Mouse (Mus musculus) c-Kit-positive CD71-negative TER-119-negative erythroid progenitor cells, embryonic 14.5 days (primary cell): Measurements from ENCODE around the gene Plk2.

ENCODE experiments used
- DNase-seq: peaks from one replicate; pipeline ENCODE4 v3.0.0-alpha.2; 2013; ENCODE audit warnings: low read depth

Plk2 gene

DNA sequence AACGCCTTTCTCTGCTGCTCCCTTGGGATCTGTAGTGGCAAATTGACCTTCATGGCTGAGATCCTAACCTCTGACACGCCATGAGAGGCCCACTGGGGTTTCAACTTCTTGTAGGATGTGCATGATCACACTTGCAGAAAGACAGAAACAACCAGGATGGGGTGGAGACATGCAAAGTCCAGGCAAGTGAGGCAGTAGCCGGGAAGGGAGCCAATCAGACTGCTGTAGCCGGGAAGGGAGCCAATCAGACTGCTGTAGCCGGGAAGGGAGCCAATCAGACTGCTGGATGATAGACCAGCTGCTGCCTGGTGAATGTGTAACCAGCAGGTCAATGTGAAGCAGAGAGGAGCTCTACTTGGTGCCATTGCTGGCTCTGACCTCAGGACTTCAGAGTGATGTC, 11.3 kb downstream of the Plk2 start:
- DNase-seq = no peak

DNA sequence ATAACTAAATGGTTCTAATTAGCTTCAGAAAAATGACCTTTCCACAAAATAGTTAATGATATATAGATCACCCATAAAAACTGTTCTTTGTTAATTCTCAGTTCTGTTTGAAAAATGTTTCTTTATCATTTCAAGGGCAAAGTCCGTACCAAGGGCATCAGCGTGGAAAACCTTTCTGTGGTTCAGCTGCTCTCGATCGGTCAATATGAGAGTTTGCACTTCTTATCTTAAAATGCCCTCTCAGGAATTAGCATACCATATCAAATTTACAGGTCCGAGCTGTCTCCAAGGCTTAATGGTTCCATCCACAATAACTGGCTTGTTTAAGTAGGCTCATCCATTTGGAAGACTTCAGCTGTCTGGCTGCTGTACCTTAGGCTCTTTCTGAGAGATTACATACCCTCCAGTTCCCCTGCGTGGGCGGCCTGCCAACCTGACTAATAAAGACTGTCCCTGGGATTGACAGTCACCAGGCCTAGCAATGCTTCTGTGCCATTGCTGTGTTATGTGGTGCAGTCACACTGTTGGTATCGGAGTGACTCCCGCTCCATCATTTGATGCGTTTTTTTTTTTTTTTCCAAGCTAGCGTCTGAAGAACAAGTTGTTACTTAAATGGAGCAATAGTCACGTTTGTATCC, 17.8 kb downstream of the Plk2 start:
- no peak for DNase-seq

DNA sequence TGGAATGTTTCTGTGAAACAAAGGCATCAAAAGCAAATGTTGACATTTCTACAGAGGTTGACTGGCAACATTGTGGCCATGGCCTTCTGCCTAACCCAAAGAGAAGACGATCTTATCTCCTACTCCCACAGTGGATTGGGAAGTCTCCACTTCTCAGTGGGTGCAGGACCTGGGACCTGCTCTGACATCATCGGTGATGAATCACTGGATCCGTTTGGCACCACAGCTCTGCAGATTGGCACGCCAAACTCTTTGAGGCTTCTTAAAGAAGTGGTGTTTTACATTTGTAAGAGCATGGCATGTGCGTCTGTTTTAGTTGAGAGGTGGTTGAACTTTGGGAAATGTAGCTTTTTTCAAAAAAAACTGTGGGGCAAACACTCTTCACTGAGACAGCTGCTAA, 23.8 kb downstream of the Plk2 start:
- DNase-seq = no peak

DNA sequence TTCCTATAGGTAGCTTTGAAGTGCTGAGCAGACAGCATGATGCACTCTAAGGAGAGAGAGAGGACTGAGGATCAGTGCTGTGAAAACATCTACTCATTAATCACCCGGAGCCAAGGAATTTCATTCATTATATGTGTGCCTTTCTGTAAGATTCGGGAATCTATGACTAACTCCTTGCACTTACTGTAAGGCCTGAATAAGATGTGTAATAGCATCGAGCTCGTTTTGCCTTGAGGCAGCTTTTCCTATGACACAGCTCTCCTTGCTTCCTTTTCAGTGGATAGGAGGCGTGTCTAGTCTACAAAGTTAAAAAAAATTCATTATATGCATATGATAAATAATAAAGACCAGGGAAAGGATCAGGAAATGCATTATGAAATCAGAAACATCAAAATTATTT, 24.8 kb downstream of the Plk2 start:
- DNase-seq = no peak

DNA sequence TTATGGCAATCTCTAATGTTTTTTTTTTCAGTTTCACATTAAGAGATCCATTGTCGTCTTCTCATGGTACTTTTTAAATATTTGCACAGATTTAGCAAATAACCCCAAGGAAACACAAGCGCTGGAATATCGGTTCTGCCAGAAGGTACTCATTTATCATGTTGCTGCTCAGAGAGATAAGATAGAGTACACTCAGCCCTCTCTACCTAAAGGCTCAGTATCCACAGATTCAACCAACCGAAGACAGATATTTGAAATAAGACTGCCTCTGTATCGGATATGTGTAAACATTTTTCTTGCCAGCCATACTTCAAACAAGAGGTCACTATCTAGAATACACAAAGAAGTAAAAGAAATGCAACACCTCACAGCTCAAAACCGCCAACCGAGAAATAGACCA, 27.6 kb downstream of the Plk2 start:
- no peak for DNase-seq

DNA sequence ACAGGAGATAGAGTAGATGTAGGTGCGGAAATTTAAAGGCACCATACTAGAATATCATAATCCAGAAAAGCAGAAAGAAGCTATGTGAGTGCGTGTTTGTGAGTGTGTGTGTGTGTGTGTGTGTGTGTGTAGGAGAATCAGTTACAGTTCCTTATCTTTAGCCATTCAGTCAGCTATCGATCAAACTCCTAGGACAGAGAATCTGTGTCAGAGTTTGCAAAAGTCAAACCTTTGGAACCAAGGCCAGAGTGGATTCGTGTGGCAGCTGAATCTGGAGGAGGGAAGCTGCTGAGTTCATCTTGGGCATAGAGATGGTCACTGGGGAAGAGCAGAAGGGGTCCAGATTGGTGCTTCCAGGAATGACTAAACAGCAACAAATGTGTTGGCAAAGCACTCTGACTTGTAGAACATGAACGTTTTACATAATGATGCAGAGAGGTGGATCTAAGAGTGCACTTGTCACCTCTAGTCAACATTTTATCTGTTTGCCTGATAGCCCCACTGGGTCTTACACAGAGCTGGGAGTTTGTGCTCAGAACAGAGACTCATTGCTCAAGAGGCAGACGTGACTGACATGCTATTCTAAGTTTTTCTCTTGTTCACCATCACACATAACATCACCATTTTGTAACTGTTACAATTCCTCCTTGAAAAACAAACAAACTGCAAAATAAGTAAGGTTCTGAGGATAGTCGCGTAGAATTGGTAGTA, 30.8 kb downstream of the Plk2 start:
- DNase-seq = no peak

DNA sequence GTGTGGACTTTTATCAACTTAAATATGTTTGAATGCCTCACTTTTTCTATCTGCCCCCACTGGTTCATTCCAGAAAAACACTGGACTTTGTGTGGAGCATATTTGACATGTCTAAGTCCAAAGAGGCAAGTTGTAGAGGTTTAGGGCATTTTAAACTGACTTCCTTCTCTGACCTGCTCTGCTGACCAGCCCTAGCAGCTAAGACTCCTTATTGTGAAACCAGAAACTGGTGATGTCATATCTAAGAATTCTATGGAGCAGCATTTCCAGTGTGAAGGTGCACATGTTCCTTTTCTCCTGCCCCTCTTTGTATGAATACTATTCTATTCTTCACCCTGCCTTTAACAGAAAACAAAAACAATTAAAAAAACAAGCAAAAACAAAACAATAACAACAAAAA, 36.5 kb downstream of the Plk2 start:
- DNase-seq = no peak

DNA sequence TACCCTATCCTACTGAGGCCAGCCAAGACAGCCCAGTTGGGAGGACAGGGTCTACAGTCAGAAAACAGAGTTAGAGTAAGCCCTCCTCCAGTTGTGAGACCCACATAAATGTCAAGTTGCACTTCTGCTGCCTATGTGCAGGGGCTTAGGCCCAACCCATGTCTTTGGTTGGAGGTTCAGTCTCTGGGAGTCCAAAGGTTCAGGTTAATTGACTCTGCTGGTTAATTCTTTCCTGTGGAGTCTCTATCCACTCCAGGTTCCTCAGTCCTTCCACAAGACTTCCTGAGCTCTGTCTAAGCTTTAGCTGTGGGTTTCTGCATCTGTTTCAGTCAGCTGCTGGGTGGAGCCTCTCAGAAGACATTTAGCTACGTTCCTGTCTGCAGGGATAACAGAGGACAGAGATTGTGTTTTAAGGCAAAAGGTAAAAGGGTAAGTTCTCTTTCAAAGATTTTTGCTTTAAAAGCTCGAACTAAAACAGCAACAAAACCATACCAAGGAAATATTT, 37.3 kb downstream of the Plk2 start:
- no peak for DNase-seq

DNA sequence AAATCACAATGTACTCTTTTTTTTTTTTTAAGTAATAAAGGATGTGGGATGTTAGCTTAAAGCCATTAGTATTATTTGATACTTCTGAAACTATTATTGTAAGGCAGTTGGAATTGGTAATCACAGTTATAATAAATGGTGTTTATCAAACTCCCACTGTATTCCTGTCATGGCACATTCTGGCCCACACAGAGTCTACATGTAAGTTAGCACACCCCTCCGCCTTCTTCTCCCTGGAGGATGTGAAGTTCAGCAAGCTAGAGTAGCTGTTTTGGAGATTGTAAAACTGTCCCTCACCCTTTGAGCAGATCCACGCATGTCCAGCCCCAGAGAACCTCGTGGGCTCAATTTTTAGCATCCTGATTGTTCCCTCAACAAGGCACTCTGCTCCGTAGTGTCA, 37.8 kb downstream of the Plk2 start:
- DNase-seq = no peak

DNA sequence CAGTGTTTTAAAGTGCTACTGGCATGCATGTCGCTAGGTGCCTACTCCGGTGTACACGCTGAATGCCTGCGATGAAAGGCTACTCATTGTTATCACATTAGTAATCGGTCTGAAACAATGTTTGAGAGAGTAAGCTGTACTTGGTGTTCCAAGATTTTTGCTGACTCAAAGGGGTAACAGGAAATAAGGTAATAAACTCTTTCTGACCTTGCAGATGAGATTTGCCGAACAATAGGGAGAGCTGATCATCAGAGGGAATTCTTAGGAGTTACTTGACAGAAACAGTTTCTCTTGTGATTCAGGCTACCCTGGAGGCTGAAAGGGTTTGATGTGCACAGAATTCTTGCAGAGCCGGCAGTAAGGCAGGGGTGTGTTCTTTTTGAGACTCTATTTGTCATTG, 41.8 kb downstream of the Plk2 start:
- DNase-seq = no peak

DNA sequence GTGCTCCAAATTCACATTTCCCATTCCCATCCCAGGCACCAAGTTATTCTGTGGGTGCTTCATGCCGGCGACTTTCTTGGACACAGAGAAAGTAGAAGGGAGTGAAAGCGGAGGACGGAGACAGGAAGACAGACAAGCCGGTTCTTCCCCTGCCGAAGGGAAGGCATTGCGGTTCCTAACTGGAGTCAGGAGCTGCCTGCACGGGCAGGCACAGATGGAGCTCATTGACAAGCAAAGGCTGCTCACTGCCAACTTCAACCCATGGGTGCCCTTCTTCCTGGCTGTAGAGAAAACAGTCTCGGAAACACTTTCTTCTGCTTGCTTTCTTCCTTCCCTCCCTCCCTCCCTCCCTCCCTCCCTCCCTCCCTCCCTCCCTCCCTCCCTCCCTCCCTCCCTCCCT, 43.8 kb downstream of the Plk2 start:
- no peak for DNase-seq

DNA sequence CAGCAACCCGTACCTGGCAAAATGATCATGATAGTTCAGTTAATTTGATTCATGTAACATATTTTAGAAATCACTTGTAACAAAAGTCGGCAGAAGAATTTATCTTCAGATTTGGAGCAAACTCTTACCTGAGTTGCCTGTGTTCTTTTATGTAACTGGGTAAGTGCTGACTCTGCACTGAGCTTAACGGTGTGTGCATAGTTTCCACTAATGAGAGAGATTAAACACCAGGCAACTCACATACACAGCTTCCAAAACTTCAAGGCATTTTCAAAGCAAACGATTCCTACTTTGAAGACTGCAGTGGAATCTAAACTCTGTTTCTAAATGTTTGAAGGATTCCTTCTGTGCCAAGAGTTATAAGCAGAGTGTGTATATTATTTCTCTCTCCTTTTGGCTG, 49.5 kb downstream of the Plk2 start:
- DNase-seq = no peak

DNA sequence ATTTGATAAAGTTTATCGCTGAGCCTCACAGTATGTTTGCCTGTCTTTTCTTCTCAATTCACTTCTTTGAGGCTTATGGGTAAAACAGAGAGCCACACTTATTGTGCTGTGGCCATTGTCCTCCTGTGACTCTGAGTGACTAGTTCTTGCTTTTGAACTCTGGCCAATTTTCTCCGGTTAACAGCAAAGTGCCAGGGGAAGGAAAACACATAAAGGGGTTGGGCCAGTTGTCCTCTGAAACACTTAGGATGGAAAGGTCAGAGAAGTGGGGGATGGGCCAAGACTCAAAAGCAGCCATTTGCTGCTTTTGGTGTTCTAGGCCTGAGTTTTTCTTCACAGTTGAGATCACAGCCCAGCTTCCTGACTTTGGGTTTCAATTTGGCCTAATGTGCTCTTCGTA, 50.0 kb downstream of the Plk2 start:
- DNase-seq = no peak

DNA sequence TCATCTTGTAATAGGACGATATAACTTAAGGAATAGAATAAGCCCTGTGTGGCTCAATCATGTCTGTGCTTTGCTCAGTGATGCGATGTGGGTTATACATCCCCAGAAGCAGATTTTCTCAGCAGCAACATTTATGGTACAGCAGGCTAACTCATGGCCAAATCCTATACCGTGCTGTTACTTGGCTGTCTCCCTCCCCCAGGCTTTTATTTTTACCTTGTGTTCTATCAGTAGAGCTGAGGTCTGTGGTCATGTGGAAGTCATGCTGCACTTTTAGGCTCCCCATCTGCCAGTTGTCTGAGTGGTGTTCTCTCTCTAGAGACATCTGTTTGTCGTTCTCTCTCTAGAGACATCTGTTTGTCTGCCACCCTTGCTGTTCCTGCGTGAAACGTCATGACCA, 51.6 kb downstream of the Plk2 start:
- DNase-seq = no peak

DNA sequence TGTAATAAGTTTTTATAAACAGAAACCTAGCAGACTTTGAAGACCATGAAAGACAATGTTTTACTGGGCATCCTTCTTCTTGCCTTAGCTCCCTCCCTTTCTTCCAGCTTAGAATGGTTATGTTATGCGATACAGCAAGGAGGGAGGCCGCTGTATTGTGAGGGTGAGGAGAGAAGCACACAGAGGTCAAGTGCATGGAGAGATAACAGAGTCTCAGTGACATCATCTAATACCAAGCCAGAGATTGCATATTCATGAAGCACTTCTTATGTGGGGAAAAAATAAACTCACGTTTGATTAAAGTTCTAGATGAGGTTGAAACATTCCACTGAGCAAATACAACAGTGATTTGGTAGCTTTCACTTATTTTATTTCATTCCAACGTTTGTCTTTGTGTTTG, 55.2 kb downstream of the Plk2 start:
- DNase-seq = no peak
